Mouse (Mus musculus): ENCODE results near the gene Chrna9.

Chrna9 gene

GRCm38 (mm10) chr5:65934783-65935182 lies at the start of gene Chrna9:
Gene Chrna9 (plus strand): TSS chr5:65934921.
- DNase-seq (ENCODE audit: low spot score): no peak

GRCm38 (mm10) chr5:65885699-65886443 lies 48.9 kb upstream of the Chrna9 start:
- DNase-seq (ENCODE audit: low spot score): peak; percentile 19

- no peak for DNase-seq (ENCODE audit: low spot score)
Observed at GRCm38 (mm10) chr5:65888102-65888501, 46.6 kb upstream of the Chrna9 start.

- DNase-seq (ENCODE audit: low spot score): no peak
Observed at GRCm38 (mm10) chr5:65888998-65889397, 45.7 kb upstream of the Chrna9 start.

- no peak for DNase-seq (ENCODE audit: low spot score)
Observed at GRCm38 (mm10) chr5:65891251-65891826, 43.4 kb upstream of the Chrna9 start.

GRCm38 (mm10) chr5:65895121-65895692 lies 39.5 kb upstream of the Chrna9 start:
- DNase-seq (ENCODE audit: low spot score): no peak

- DNase-seq (ENCODE audit: low spot score): no peak
Observed at GRCm38 (mm10) chr5:65895764-65896163, 39.0 kb upstream of the Chrna9 start.

GRCm38 (mm10) chr5:65897731-65898130 lies 37.0 kb upstream of the Chrna9 start:
- no peak for DNase-seq (ENCODE audit: low spot score)

- no peak for DNase-seq (ENCODE audit: low spot score)
Observed at GRCm38 (mm10) chr5:65898683-65899082, 36.0 kb upstream of the Chrna9 start.

- DNase-seq (ENCODE audit: low spot score): no peak
Observed at GRCm38 (mm10) chr5:65900113-65900512, 34.6 kb upstream of the Chrna9 start.

GRCm38 (mm10) chr5:65900862-65901265 lies 33.9 kb upstream of the Chrna9 start:
- DNase-seq (ENCODE audit: low spot score): no peak

GRCm38 (mm10) chr5:65901868-65902418 lies 32.8 kb upstream of the Chrna9 start:
- DNase-seq (ENCODE audit: low spot score): no peak

GRCm38 (mm10) chr5:65902811-65903210 lies 31.9 kb upstream of the Chrna9 start:
- no peak for DNase-seq (ENCODE audit: low spot score)

- no peak for DNase-seq (ENCODE audit: low spot score)
Observed at GRCm38 (mm10) chr5:65904476-65904875, 30.2 kb upstream of the Chrna9 start.

GRCm38 (mm10) chr5:65908751-65909150 lies 26.0 kb upstream of the Chrna9 start:
- DNase-seq (ENCODE audit: low spot score): no peak

GRCm38 (mm10) chr5:65909321-65909720 lies 25.4 kb upstream of the Chrna9 start:
- DNase-seq (ENCODE audit: low spot score): no peak

- no peak for DNase-seq (ENCODE audit: low spot score)
Observed at GRCm38 (mm10) chr5:65910398-65910797, 24.3 kb upstream of the Chrna9 start.

- no peak for DNase-seq (ENCODE audit: low spot score)
Observed at GRCm38 (mm10) chr5:65911676-65912075, 23.0 kb upstream of the Chrna9 start.

- DNase-seq (ENCODE audit: low spot score): no peak
Observed at GRCm38 (mm10) chr5:65912201-65912600, 22.5 kb upstream of the Chrna9 start.

- DNase-seq (ENCODE audit: low spot score): no peak
Observed at GRCm38 (mm10) chr5:65913126-65913525, 21.6 kb upstream of the Chrna9 start.

- DNase-seq (ENCODE audit: low spot score): no peak
Observed at GRCm38 (mm10) chr5:65914342-65914741, 20.4 kb upstream of the Chrna9 start.

GRCm38 (mm10) chr5:65916930-65917329 lies 17.8 kb upstream of the Chrna9 start:
- no peak for DNase-seq (ENCODE audit: low spot score)

- peak; percentile 42 for DNase-seq (ENCODE audit: low spot score)
Observed at GRCm38 (mm10) chr5:65918601-65919000, 16.1 kb upstream of the Chrna9 start.
